ENCODE assay signal across 13 mouse cellular contexts in genomic region chr14:77458217-77458616, GRCm38 (mm10).
DNase-seq lines count a peak whose midpoint lies in the region; ATAC-seq and TF ChIP-seq lines count a peak whose summit lies in the region.
"Had no signal": no experiment of that assay in that cellular context is flagged by ENCODE, and none has a peak within 500 bp of the region (broad histone marks: within the 10 kb centered on the region; RNA-seq: fewer than 3 reads in every experiment).

No protein-coding gene starts in this region.

- no peaks in the 10 kb centered on the region for H3K9me3 ChIP-seq in heart, embryonic 16.5 days (replicated peaks; ENCODE audit: control insufficient read depth, low read length)
- H3K9me3 ChIP-seq in lung, postnatal 0 days (ENCODE audit: low read length) = no peaks in the 10 kb centered on the region
- H3K9me3 ChIP-seq in intestine, embryonic 14.5 days (ENCODE audit: control insufficient read depth, low read length) = no peaks in the 10 kb centered on the region
- no peaks in the 10 kb centered on the region for H3K9me3 ChIP-seq in stomach, embryonic 16.5 days (replicated peaks; ENCODE audit: control insufficient read depth, low read length)
- H3K9me3 ChIP-seq: hindbrain, embryonic 15.5 days had no signal

- no peak for TF ChIP-seq CTCF in lung, postnatal 0 days (IDR thresholded peaks at IDR 0.05)

- TF ChIP-seq EP300 in lung, postnatal 0 days (IDR thresholded peaks at IDR 0.05) = no peak

- no peak for ATAC-seq in heart, embryonic 16.5 days (replicated peaks; ENCODE audit: extremely low read depth, insufficient read depth, low FRiP score)
- ATAC-seq in lung, postnatal 0 days = no peak
- ATAC-seq in intestine, embryonic 14.5 days (replicated peaks; ENCODE audit: low FRiP score, low TSS enrichment, low read depth) = no peak
- no peak for ATAC-seq in stomach, embryonic 16.5 days (ENCODE audit: insufficient read depth, low FRiP score)
- ATAC-seq: activated CD4-positive, CD25-positive, alpha-beta regulatory T cell, adult 4 months; liver, postnatal 0 days; midbrain, embryonic 16.5 days had no signal

- peaks cover 11% of the 10 kb centered on the region for H3K4me1 ChIP-seq in heart, embryonic 16.5 days (ENCODE audit: control insufficient read depth, insufficient read depth, low read length)
- no peaks in the 10 kb centered on the region for H3K4me1 ChIP-seq in lung, postnatal 0 days (ENCODE audit: insufficient read depth, low read depth, low read length)
- H3K4me1 ChIP-seq in intestine, embryonic 14.5 days (replicated peaks; ENCODE audit: control insufficient read depth, insufficient read depth, low read length) = peaks cover 7% of the 10 kb centered on the region; the same call in 1 of the 2 replicates
- H3K4me1 ChIP-seq in stomach, embryonic 16.5 days (ENCODE audit: control insufficient read depth, insufficient read depth, low read length) = no peaks in the 10 kb centered on the region

- H3K9ac ChIP-seq in heart, embryonic 16.5 days (ENCODE audit: low read length) = no peak overlapping the region
- H3K9ac ChIP-seq in lung, postnatal 0 days (replicated peaks; ENCODE audit: low read depth) = no peak overlapping the region
- H3K9ac ChIP-seq in intestine, embryonic 14.5 days (ENCODE audit: low read length) = no peak overlapping the region
- no peak overlapping the region for H3K9ac ChIP-seq in stomach, embryonic 16.5 days (ENCODE audit: low read length)
- H3K9ac ChIP-seq: hindbrain, embryonic 15.5 days; liver, postnatal 0 days had no signal

- 0 out of 2 replicates have a peak overlapping the region, but pooled peaks have one; percentile 0 for H3K4me2 ChIP-seq in heart, embryonic 16.5 days (ENCODE audit: low read depth, low read length)
- 0 out of 2 replicates have a peak overlapping the region, but pooled peaks have one; percentile 22 for H3K4me2 ChIP-seq in lung, postnatal 0 days (replicated peaks; ENCODE audit: low read depth, low read length)
- 0 out of 2 replicates have a peak overlapping the region, but pooled peaks have one; percentile 20 for H3K4me2 ChIP-seq in intestine, embryonic 14.5 days (ENCODE audit: low read length)
- H3K4me2 ChIP-seq in stomach, embryonic 16.5 days (ENCODE audit: low read depth, low read length) = peak overlapping the region; percentile 29; the same call in 1 of the 2 replicates
- H3K4me2 ChIP-seq: hindbrain, embryonic 15.5 days had no signal

- 25% methylated on average over 9 of the region's 9 CpGs for WGBS in heart, embryonic 16.5 days
- 8% methylated on average over 9 of the region's 9 CpGs for WGBS in lung, postnatal 0 days
- WGBS in intestine, embryonic 14.5 days = 12% methylated on average over 9 of the region's 9 CpGs
- 12% methylated on average over 9 of the region's 9 CpGs for WGBS in stomach, embryonic 16.5 days

- H3K27me3 ChIP-seq in heart, embryonic 16.5 days (ENCODE audit: control insufficient read depth, insufficient read depth, low read length) = no peaks in the 10 kb centered on the region
- no peaks in the 10 kb centered on the region for H3K27me3 ChIP-seq in lung, postnatal 0 days (replicated peaks; ENCODE audit: insufficient read depth, low read length)
- H3K27me3 ChIP-seq in intestine, embryonic 14.5 days (replicated peaks; ENCODE audit: control insufficient read depth, insufficient read depth, low read length) = no peaks in the 10 kb centered on the region
- no peaks in the 10 kb centered on the region for H3K27me3 ChIP-seq in stomach, embryonic 16.5 days (ENCODE audit: control insufficient read depth, insufficient read depth, low read length)
- H3K27me3 ChIP-seq: hindbrain, embryonic 15.5 days had no signal

- H3K36me3 ChIP-seq in heart, embryonic 16.5 days (ENCODE audit: control insufficient read depth, insufficient read depth) = no peaks in the 10 kb centered on the region
- no peaks in the 10 kb centered on the region for H3K36me3 ChIP-seq in lung, postnatal 0 days (ENCODE audit: insufficient read depth, low read length)
- no peaks in the 10 kb centered on the region for H3K36me3 ChIP-seq in intestine, embryonic 14.5 days (ENCODE audit: control insufficient read depth, insufficient read depth, low read length)
- H3K36me3 ChIP-seq in stomach, embryonic 16.5 days (ENCODE audit: control insufficient read depth, insufficient read depth, low read length) = no peaks in the 10 kb centered on the region
- H3K36me3 ChIP-seq: hindbrain, embryonic 15.5 days had no signal

- H3K4me3 ChIP-seq in heart, embryonic 16.5 days (ENCODE audit: low read length) = no peak overlapping the region
- no peak overlapping the region for H3K4me3 ChIP-seq in lung, postnatal 0 days (ENCODE audit: low read depth, low read length)
- no peak overlapping the region for H3K4me3 ChIP-seq in intestine, embryonic 14.5 days (ENCODE audit: low read depth, low read length)
- no peak overlapping the region for H3K4me3 ChIP-seq in stomach, embryonic 16.5 days (replicated peaks; ENCODE audit: low read length)
- H3K4me3 ChIP-seq: hindbrain, embryonic 15.5 days; layer of hippocampus, adult 2 months had no signal

- no peak for DNase-seq in heart, adult 9 months (ENCODE audit: low spot score in 2 of 2)
- DNase-seq in lung, postnatal 0 days (ENCODE audit: low spot score) = no peak
- DNase-seq in lung, postnatal 14 days = no peak
- DNase-seq in intestine, embryonic 14.5 days (ENCODE audit: low spot score) = no peak
- no peak for DNase-seq in right cerebral cortex, postnatal 4 days
- DNase-seq: cerebellum, postnatal 14 days; liver, postnatal 0 days had no signal

- H3K27ac ChIP-seq in heart, embryonic 16.5 days (ENCODE audit: low read length) = no peak overlapping the region
- no peak overlapping the region for H3K27ac ChIP-seq in lung, postnatal 0 days (ENCODE audit: low read length)
- H3K27ac ChIP-seq in intestine, embryonic 14.5 days (ENCODE audit: low read depth) = no peak overlapping the region
- no peak overlapping the region for H3K27ac ChIP-seq in stomach, embryonic 16.5 days (ENCODE audit: low read length)
- H3K27ac ChIP-seq: hindbrain, embryonic 15.5 days; layer of hippocampus, adult 2 months had no signal
